Mouse (Mus musculus): ENCODE results near the gene Mrpl14.

Gene Mrpl14

GRCm38 (mm10) chr17:45686093-45686619 lies at the start of gene Mrpl14:
Gene Mrpl14 (plus strand): TSS chr17:45686322.
- DNase-seq (ENCODE audit: inconsistent ontology term): peak; percentile 96

DNA sequence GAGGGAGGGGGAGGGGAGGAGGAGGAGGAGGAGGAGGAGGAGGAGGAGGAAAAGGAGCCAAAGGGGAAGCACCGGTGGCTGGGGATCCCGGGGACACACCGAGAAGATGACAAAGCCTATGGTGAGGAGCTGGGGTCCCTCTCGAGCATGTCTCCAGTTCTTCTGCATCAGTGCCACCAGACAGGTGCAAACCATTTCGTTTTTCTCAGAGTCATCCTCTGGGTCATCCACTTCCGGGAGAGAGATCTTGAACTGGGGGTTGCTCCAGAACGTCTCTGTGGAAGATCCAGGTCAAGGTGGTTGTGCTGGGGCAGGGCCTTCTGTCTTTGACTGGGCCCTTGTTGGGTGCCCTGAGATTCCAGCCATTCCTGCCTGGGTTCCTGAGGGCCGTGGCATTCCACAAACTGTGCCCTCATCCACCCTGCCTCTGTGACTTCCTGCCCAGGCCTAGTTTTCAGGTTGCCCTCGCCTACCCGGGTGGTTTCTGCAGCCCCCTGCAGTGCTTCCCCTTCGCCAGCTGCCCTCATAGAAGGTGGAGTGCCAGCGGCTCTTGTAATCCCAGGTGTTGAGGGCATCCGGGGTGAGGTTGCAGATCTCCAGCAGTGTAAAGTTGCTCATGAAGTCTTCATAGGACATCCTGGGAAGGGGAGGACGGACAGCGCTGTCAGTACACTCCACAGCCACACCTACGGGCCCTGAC lies 47.4 kb upstream of the Mrpl14 start:
- no peak for DNase-seq (ENCODE audit: inconsistent ontology term)

DNA sequence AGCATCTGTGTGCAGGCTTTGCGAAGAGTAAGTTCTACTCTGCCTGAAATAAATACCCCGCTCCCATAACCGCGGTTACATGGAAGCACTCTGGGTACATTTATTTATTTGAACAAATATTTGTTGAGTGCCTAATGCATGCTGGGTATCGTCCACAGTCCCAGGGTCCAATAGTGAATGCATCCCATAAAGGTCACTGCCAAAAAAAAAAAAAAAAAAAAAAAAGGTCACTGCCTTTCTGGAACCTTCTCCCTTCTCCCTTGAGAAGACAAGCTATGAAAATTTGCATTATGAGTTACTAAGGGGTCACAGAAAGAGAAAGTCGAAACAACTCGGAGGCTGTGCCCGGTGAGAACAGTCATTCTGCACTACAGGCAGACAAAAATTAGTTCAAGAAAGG lies 44.1 kb upstream of the Mrpl14 start:
- DNase-seq (ENCODE audit: inconsistent ontology term): no peak

- DNase-seq (ENCODE audit: inconsistent ontology term): peak; percentile 57
Measured at GRCm38 (mm10) chr17:45642701-45643100, 43.4 kb upstream of the Mrpl14 start.

GRCm38 (mm10) chr17:45644185-45644584 lies 41.9 kb upstream of the Mrpl14 start:
- DNase-seq (ENCODE audit: inconsistent ontology term): no peak

DNA sequence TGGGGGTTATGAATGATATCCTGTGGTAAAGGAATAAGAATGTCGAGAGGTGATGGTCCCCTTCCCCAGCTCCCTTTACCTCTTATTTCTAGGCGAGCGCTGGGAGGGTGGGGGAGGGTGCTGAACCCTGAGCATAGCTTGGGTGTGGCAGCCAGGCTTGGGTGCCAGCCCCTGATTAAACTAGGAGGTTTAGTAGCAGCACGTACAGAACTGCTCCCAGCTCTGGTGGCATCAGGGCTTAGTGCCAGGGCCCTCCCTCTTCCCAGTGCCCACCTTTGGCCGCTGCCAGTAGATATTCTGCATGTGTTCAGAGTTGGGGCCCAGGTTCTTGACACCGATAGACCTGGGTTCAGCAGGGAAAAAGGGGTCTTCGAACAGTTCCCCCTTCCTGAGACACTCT lies 32.9 kb upstream of the Mrpl14 start:
- no peak for DNase-seq (ENCODE audit: inconsistent ontology term)

- peak; percentile 14 for DNase-seq (ENCODE audit: inconsistent ontology term)
Measured at GRCm38 (mm10) chr17:45655820-45656219, 30.3 kb upstream of the Mrpl14 start.

GRCm38 (mm10) chr17:45659225-45659624 lies 26.9 kb upstream of the Mrpl14 start, which contains the start of gene Capn11:
Gene Capn11 (minus strand): TSS chr17:45659325.
- DNase-seq (ENCODE audit: inconsistent ontology term): no peak

DNA sequence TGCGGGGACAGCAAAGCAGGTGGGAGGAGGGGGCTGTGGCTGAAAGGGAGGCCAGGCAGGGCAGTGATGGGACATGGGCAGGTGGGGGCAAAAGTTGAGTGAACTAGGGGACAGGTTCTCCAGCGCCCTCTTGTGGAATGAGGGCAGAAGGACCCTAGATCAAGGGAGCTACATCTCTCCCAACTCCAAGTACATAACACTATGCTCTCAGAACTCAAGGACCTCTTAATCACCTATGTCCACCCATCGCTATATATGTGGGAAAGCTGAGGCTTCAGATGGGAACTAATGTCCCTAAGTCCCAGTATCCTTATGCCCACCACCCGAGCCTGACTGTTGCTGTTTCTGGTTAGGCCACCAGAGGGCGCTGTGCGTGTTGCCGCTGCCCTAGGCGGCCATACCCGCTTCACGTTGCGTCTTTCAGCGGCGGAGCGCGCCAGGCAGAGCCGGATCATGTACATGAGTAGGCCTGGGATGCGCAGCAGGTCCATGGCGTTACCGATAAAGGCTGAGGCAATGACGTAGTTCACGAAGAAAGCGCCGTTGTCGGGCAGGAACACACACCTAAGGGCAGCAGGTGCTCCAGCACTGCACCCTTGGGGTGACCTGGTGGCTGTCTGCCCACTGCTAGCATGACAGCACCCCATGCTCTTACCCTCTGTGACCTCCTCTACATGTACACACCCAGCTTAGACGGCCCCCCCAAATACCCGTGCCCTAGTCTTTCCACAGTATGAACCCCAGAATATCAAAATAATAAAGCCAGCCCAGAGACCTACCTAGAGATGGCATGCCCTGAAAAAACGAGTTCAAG lies 22.8 kb upstream of the Mrpl14 start:
- peak; percentile 48 for DNase-seq (ENCODE audit: inconsistent ontology term)

DNA sequence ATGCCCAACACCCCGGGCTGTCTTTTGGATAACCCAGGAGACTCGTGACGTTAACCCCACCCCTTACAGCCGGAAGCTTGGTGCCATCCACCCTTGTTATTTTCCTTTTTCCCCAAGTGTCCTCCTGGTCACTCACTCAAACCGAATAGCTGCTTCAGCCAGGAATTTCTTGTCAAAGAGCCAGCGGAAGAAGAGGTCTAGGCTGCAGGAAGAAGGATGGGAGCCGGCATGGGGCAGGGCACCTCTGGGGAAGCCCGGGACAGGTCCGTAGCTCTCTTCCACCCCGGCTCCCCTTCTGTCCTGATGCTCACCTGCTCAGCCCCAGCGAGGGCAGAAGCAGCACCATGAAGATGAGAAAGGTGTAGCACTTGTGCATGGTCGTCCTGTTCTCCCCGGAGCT lies 21.5 kb upstream of the Mrpl14 start:
- no peak for DNase-seq (ENCODE audit: inconsistent ontology term)

- no peak for DNase-seq (ENCODE audit: inconsistent ontology term)
Measured at GRCm38 (mm10) chr17:45666091-45666490, 20.0 kb upstream of the Mrpl14 start.

DNA sequence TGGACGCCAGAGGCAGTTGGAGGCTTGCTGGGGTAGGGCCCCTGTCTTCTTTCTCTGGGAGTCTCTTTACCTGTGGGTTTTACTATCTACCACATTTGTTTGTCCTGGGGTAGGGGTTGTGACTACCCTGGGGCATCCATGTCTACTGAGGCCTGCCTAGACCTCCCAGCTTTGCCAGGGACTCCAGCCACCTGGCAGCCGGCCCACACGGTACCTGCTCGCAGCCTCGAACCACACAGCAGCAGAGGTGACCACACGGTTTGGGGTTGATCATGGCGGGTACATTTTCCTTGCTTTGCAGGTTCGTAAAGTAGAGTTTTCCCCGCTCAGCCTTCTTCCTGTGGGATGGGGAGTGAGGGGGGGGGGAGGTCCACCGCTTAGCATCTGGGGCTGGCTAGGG lies 18.6 kb upstream of the Mrpl14 start:
- DNase-seq (ENCODE audit: inconsistent ontology term): no peak

DNA sequence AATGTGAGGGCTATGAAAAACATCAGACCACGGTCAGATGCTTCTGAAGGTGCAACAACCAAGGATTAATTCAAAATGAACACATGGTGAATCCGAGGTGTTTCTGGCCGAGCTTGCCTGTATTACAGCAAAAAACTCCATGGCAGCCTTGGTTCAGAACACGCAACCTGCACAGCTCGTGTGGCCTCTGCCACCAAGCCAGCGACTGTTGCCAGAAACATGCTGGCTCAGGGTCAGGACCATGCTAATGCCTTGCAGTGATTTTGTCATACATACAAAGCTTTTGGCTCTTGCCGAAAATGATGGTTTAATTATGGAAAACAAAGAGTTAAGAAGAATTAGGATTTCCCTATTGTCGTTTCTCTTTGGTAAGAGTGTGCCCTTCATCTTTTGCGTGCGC lies 18.1 kb upstream of the Mrpl14 start:
- DNase-seq (ENCODE audit: inconsistent ontology term): no peak

GRCm38 (mm10) chr17:45671821-45672220 lies 14.3 kb upstream of the Mrpl14 start:
- DNase-seq (ENCODE audit: inconsistent ontology term): no peak

DNA sequence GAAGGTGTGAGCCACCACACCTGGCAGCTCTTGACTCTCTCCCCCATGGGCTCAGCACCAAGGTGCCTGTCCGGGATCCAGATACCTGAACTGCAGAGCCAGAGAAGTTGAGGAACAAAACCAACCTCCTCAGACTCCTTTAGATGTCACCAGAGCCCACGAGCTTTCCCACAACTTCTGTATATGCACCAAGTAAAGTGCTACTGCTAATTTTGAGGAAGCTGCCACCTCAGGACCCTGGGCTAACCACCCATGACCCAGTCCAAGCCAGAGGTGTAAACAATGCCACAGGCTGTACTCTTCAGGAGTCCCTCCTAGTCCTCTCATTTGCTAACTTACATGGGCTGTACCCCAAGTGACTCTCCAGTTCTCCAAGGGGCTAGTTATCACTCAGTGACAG lies 13.5 kb upstream of the Mrpl14 start:
- no peak for DNase-seq (ENCODE audit: inconsistent ontology term)

GRCm38 (mm10) chr17:45678106-45678505 lies 8.0 kb upstream of the Mrpl14 start:
- DNase-seq (ENCODE audit: inconsistent ontology term): peak; percentile 53

DNA sequence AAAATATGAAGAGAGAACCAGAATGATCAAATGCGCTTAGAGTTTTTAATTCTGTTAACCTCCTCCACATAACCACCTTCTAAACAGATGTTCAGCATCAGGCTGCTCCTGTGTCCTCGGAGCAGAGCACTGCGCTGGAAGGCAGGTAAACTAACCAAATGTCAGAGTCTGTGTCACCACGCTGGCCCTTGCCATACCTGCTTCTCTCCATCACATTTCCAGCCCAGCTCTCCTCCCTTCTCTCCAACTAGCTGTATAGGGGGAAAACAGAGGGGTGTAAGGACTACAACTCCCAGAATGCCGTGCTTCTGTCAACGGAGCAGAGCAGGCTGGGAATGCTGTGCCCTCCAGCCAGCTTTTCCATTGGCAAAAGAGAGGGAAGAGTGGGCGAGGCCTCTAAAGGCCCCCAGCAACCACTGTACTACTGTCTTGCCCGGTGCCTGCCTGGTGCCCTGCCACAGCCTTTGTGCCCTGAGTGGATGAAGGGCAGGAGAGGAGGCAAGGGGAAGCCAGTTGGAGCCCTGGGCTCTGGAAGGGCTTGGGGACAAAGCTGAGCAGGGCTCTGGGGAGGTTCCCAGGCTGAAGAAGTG lies 5.6 kb upstream of the Mrpl14 start:
- peak; percentile 54 for DNase-seq (ENCODE audit: inconsistent ontology term)

GRCm38 (mm10) chr17:45681588-45681987 lies 4.5 kb upstream of the Mrpl14 start:
- no peak for DNase-seq (ENCODE audit: inconsistent ontology term)

DNA sequence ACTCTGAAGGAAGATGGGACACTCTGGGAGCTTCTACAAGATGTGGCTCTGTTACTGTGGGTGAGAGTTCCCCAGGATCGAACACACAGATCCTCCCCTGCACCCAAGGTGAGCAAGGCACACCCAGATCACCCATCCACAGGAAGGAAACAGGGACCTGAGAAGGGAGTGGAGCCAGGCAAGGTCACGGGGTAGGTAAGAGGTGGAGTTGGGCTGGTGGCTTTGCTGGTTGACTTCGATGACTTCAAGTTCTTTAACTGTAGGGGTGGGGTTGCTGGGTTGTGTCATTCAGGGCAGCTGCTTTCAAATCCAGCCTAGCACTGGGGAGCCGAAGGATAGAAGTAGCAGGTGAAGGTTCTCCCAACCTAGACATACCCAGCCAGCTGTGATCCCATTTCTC lies 3.3 kb upstream of the Mrpl14 start:
- no peak for DNase-seq (ENCODE audit: inconsistent ontology term)

GRCm38 (mm10) chr17:45684667-45685131 lies 1.4 kb upstream of the Mrpl14 start:
- DNase-seq (ENCODE audit: inconsistent ontology term): no peak

DNA sequence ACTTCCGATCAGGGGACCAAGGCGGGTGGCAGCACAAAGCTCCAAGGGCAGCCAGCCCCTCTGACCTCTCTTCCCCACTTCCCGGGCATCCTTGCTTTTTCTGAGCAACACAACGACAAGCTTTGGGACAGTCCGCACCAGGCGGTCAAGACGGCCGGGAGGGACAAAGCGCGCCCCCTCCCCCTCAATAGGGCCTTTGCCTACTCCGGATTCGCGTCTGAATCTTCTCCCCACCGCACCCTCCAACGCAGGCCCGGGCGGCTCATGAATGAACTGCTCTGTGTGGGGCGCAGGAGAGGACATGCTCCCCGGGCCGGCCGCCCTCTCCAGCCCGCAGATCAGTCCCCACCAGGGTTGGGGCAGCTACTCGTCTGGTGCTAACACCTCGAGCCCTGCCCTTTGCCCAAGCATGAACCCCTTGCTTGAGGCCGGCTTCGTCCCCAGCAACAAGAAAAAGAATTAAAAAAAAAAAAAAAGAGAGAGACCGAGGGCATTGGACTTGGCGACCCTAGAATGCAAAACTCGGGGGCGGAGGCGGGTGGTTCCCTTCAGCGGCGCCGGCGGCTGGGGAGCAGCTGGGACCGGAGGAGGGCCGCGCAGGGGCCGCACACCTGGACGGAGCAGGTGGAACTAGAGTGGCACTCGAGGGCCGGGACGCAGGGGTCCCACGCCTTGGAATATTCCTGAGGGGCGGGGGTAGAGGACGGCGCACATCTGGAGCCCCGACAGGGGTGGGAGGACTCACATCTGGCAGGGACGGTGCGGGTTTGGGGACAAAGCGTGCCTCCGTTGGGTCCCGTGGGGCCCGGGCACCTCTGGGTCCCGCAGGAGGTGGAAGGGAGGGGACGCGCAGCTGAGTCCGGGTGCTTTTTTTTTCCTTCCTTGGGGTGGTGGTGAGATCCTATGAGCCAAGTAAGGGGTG lies 690 bp upstream of the Mrpl14 start:
- peak; percentile 72 for DNase-seq (ENCODE audit: inconsistent ontology term)
